Mouse (Mus musculus) spleen, adult 2 months (tissue): ENCODE data around the gene Castor1. TPM values are rescaled to one million over a fixed set of nuclear protein-coding genes. Genes with fewer than 3 reads are reported as not detected.
"Not testable (repeated sequence)": the region's sequence is repeated elsewhere in the genome, so short reads cannot be mapped to it uniquely, and the experiment has no call there.

Source experiments
- DNase-seq, 2 experiments: peaks; one replicate each; pipeline versions ENCODE4 v3.0.0 to v3.0.0-alpha.2; 2012 to 2021; ENCODE audit warnings: low spot score in 2 of 2, low read depth in 1 of 2
- H3K27ac ChIP-seq: fragments of 200-500 bp; 2 replicates; pipeline ENCODE4 v1.5.1; 2012; ENCODE audit warnings: low read length, inconsistent platforms; ENCODE audit not compliant: insufficient read depth
- H3K27me3 ChIP-seq: fragments of 200-500 bp; 2 replicates; pipeline ENCODE4 v1.6.1; 2012; ENCODE audit warnings: mild to moderate bottlenecking, moderate library complexity, low read length, inconsistent platforms; ENCODE audit not compliant: control insufficient read depth, insufficient read depth
- H3K36me3 ChIP-seq: fragments of 200-500 bp; 2 replicates; pipeline ENCODE4 v1.6.1; 2012; ENCODE audit warnings: mild to moderate bottlenecking, low read length, inconsistent platforms; ENCODE audit not compliant: control insufficient read depth, insufficient read depth
- H3K4me1 ChIP-seq: fragments of 200-500 bp; 2 replicates; pipeline ENCODE4 v1.6.1; 2011; ENCODE audit warnings: inconsistent platforms; ENCODE audit not compliant: control insufficient read depth, insufficient read depth, insufficient read length
- H3K4me3 ChIP-seq: fragments of 200-500 bp; 2 replicates; pipeline ENCODE4 v1.5.1; 2011; ENCODE audit warnings: mild to moderate bottlenecking, inconsistent platforms; ENCODE audit not compliant: insufficient read depth, insufficient read length; ENCODE audit errors: extremely low read depth
- CTCF ChIP-seq: fragments of 200-500 bp; IDR thresholded peaks from 2 replicates; pipeline ENCODE4 v1.5.1; 2011; ENCODE audit warnings: mild to moderate bottlenecking, inconsistent platforms; ENCODE audit not compliant: insufficient read depth, insufficient read length, insufficient replicate concordance; ENCODE audit errors: extremely low read depth
- POLR2A ChIP-seq: fragments of 200-500 bp; IDR thresholded peaks from 2 replicates; pipeline ENCODE4 v1.6.1; 2011; ENCODE audit warnings: low read depth, low read length, inconsistent platforms
- whole genome bisulfite sequencing: fragments of 180-500 bp; shearing (Covaris S2); methylation state at CpG from one replicate; pipeline ENCODE4 v1.1.7; 2018; 5-methylcytosine and 5-hydroxymethylcytosine counted together
- polyA plus RNA-seq: library from polyadenylated mRNA; depleted of rRNA; stranded (reverse); fragments of >200 nt; gene quantifications from 2 replicates; pipeline ENCODE4 v1.2.3, GENCODE M21; 2012; rRNA removed

Gene Castor1
- polyA plus RNA-seq: 9.9 and 11.4 TPM in 2 replicates

- Histone ChIP-seq H3K4me1 (peaks cover 8% of the 10 kb centered on the region), H3K27ac (peak within 1 kb of the TSS; percentile 54), H3K27me3 (no peaks in the 10 kb centered on the region), H3K36me3 (peaks cover 21% of the 10 kb centered on the region), H3K4me3 (peak within 1 kb of the TSS; percentile 62)
- 4% methylated on average over 56 of the region's 56 CpGs for WGBS
- no peak for TF ChIP-seq POLR2A
- no peak for TF ChIP-seq CTCF
- peak; percentile 65 to 87 for DNase-seq
Observed at GRCm38 (mm10) chr11:4217914-4218629, at the start of gene Castor1. Gene Castor1 (plus strand): TSS chr11:4218225.

DNA sequence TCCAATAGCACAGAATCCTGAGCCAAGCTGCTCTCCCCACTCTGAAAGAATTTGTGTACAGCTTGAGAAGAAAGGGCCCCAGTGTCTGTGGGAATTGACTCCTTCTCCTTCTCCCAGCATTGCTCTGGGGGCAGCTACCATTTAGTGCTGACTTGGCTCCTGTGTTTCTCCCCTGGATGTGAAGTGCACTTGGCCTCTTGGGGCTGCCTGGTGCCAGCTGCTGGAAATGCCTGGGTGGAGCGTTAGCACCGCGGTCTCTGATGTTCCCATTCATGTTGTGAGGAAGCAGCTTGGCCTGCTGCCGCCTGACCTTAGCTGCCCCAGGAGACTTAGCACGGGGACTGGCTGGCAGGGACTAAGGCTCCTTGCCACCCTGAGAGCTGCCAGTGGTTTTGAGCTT, 43.4 kb upstream of the Castor1 start:
- H3K4me1 ChIP-seq: no peaks in the 10 kb centered on the region
- H3K27ac ChIP-seq: no peak overlapping the region
- WGBS: 73% methylated on average over 5 of the region's 5 CpGs
- no peak overlapping the region for H3K4me3 ChIP-seq
- peaks cover 82% of the 10 kb centered on the region for H3K36me3 ChIP-seq
- TF ChIP-seq POLR2A: no peak
- no peak for TF ChIP-seq CTCF
- no peaks in the 10 kb centered on the region for H3K27me3 ChIP-seq
- DNase-seq: no peak

- Histone ChIP-seq H3K4me3 (no peak overlapping the region), H3K27ac (no peak overlapping the region), H3K27me3 (no peaks in the 10 kb centered on the region), H3K4me1 (no peaks in the 10 kb centered on the region), H3K36me3 (peaks cover 74% of the 10 kb centered on the region)
- no peak for DNase-seq
- TF ChIP-seq CTCF: no peak
- TF ChIP-seq POLR2A: no peak
- 86% methylated on average over 4 of the region's 4 CpGs for WGBS
Observed at GRCm38 (mm10) chr11:4177716-4178115, 40.3 kb upstream of the Castor1 start.

- H3K4me3 ChIP-seq: no peak overlapping the region
- peaks cover 37% of the 10 kb centered on the region for H3K36me3 ChIP-seq
- 83% methylated on average over 1 of the region's 1 CpGs for WGBS
- H3K27ac ChIP-seq: no peak overlapping the region
- H3K27me3 ChIP-seq: no peaks in the 10 kb centered on the region
- no peaks in the 10 kb centered on the region; the same call in 1 of the 2 replicates for H3K4me1 ChIP-seq
- TF ChIP-seq CTCF: no peak
- no peak for TF ChIP-seq POLR2A
- no peak for DNase-seq
Observed at GRCm38 (mm10) chr11:4182061-4182460, 36.0 kb upstream of the Castor1 start.

- H3K36me3 ChIP-seq: peaks cover 23% of the 10 kb centered on the region
- no peak for TF ChIP-seq CTCF
- no peak for TF ChIP-seq POLR2A
- H3K27ac ChIP-seq: no peak overlapping the region
- no peaks in the 10 kb centered on the region for H3K27me3 ChIP-seq
- DNase-seq: no peak
- H3K4me1 ChIP-seq: peaks cover 8% of the 10 kb centered on the region; the same call in 1 of the 2 replicates
- H3K4me3 ChIP-seq: no peak overlapping the region
Observed at GRCm38 (mm10) chr11:4183511-4183910, 34.5 kb upstream of the Castor1 start.

DNA sequence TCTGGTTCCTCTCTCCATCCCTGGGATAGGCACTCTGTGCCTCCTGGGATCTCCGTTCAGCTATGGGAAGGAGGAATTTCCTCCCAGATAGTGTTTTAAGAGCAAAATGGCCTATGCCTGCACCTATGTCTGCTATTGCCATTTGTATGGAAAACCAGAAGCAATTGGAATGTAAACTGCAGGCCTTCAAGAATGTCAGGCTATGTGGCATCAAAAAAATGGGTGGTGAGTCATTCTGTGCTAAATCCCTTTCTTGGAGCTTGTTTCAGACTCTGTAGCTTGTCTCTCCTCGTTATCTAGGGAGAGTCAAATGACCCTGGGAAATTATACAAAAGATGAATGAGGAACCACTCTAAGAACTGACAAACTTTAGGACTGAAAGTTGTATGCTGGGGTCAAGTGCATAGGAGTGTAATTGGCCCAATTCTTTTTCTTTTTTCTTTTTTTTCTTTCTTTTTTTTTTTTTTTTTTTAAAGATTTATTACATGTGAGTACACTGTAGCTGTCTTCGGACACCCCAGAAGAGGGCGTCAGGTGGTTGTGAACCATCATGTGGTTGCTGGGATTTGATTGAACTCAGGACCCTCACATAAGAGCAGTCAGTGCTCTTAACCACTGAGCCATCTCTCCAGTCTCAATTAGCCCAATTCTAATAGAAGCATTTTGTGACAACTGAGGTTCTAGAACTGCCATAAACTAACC, 33.6 kb upstream of the Castor1 start:
- DNase-seq: no peak
- Histone ChIP-seq H3K36me3 (peaks cover 16% of the 10 kb centered on the region), H3K4me1 (peaks cover 8% of the 10 kb centered on the region; the same call in 1 of the 2 replicates), H3K27me3 (no peaks in the 10 kb centered on the region), H3K27ac (no peak overlapping the region), H3K4me3 (no peak overlapping the region)
- 69% methylated on average over 4 of the region's 4 CpGs for WGBS
- TF ChIP-seq POLR2A (no peak), CTCF (no peak)

- H3K27me3 ChIP-seq, H3K4me3 ChIP-seq, H3K4me1 ChIP-seq, H3K36me3 ChIP-seq, DNase-seq, H3K27ac ChIP-seq: not testable (repeated sequence)
- WGBS: 81% methylated on average over 6 of the region's 6 CpGs
Observed at GRCm38 (mm10) chr11:4185480-4185879, 32.5 kb upstream of the Castor1 start.
